Mouse (Mus musculus) embryonic fibroblast, embryonic 13.5 days (primary cell): ENCODE data around the gene Boll.

Experiments
- CTCF ChIP-seq: IDR thresholded peaks from 2 replicates; pipeline ENCODE4 v1.5.1; 2011; ENCODE audit warnings: mild to moderate bottlenecking, control low read depth, low read length, moderate library complexity, borderline replicate concordance; ENCODE audit not compliant: insufficient read depth
- POLR2A ChIP-seq: IDR thresholded peaks from 2 replicates; pipeline ENCODE4 v1.6.1; 2011; ENCODE audit warnings: low read depth, mild to moderate bottlenecking, control low read depth, low read length, moderate library complexity

- no peak for TF ChIP-seq CTCF
- no peak for TF ChIP-seq POLR2A
Observed at GRCm38 (mm10) chr1:55213936-55214335, 149.3 kb downstream of the Boll start.
